Mouse (Mus musculus) lung, postnatal 36 days (tissue): ENCODE measurements around the gene Pitpnm1.

Experiments
- DNase-seq: peaks from one replicate; pipeline ENCODE4 v3.0.0; 2022; ENCODE audit warnings: mixed read lengths

Gene Pitpnm1

GRCm38 (mm10) chr19:4096642-4097440 is 3.0 kb upstream of the Pitpnm1 start, which contains the start of gene Cdk2ap2:
TSS of gene Cdk2ap2 (plus strand) at chr19:4097182.
- DNase-seq: peak; percentile 100

DNA sequence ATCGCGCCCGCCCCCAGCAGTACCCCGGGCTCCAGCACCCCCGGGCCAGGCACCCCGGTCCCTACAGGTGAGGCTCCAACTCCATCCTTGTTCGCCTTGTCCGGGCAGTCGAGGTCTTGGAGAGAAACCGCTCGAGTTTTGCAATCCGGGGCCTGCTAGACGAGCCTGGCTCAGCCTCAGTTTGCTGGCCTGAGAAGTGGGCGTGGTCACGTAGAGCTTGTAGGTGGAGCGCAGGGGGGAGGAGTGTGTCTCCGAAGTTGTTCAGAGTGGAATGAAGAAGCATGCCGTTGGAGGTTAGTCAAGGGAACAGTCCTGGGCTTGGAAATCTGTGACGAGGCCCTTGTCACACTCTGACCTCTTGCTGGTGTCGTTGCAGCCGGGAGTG is 2.4 kb upstream of the Pitpnm1 start:
- DNase-seq: peak; percentile 95

DNA sequence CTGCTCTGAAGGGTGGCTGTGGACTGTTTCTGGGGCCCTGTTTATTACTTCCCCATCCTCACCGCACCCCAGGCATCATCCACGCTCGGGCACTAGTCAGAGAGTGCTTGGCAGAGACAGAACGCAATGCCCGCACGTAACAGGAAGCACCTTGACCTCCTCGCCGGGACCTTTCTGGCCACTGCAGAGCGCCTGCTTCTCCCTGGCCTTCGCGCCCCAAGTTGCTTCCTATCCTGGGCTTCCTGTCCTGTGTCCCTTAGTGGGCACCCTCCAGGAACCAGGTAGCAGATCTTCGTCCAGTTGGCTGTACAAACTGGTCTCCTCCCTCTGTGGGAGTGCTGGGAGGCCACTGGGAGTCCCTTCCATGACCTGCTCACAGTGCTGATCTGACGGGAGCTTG is 1.4 kb upstream of the Pitpnm1 start:
- DNase-seq: no peak

- peak; percentile 98 for DNase-seq
Measured at GRCm38 (mm10) chr19:4099056-4099455, 742 bp upstream of the Pitpnm1 start.

DNA sequence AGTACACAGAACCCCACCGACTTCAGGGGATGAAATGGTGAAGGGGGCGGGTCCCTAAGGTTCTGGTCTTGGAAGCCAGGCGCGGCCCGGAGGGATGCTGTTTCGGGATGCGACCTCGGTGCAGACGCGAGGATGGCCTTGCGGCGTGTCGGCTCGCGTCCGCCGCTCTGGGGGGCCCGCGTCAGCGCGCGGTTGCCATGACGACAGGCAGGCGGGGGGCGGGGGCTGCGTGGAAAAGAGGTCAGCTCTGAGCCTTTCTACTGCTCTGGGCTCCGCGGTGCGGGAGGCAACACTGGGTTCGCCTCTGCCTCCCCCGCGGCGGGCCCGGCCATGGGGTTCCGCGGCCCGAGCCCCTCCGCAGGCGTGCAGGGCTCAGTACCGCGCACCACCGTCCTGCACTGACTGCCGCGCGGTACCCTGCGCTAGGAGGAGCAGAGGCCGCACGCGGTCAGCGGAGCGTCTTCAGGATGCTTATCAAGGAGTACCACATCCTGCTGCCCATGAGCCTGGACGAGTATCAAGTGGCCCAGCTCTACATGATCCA is 992 bp downstream of the Pitpnm1 start:
- DNase-seq: no peak

DNA sequence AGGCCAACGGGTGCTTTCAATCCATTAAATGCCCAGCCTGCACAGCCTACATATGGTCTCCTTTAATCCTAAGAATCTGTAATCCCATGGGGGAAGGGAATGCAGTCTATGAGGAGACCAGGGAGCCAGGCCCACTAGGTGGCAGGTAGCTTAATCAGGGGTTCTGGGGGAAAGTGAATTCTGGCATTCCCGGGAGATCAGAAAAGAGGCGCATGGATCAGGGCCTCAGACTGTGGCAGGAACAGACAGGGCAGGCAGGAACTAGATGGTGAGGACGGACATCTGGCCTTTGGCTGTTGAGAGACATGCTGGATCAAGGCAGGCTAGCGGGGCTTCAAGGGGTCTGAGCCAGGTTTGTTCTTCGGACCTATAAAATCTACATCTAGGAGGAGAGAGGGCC is 1.7 kb downstream of the Pitpnm1 start:
- DNase-seq: no peak

- DNase-seq: no peak
Measured at GRCm38 (mm10) chr19:4102049-4102448, 2.3 kb downstream of the Pitpnm1 start.

- DNase-seq: no peak
Measured at GRCm38 (mm10) chr19:4102626-4103025, 2.8 kb downstream of the Pitpnm1 start.

GRCm38 (mm10) chr19:4103294-4103693 is 3.5 kb downstream of the Pitpnm1 start:
- DNase-seq: no peak

DNA sequence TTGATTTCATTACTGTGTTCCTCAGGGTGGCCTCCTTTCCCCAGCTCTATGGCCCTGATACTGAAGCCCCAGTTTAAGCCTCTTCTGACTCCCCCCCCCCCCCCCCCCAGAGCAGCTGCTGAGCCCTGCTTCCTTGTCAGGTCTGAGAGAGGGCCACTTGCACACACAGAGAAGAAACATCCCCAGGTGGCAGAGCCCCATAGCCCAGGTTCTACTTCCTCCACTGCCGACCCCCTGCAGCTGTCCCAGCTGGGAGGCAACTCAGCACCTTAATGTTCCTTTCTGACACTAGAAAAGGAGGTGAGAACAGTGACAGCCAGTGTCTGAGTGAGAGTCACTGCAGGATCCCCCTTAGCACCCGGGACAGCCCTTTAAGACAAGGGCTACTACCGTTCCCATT is 4.0 kb downstream of the Pitpnm1 start:
- DNase-seq: no peak

DNA sequence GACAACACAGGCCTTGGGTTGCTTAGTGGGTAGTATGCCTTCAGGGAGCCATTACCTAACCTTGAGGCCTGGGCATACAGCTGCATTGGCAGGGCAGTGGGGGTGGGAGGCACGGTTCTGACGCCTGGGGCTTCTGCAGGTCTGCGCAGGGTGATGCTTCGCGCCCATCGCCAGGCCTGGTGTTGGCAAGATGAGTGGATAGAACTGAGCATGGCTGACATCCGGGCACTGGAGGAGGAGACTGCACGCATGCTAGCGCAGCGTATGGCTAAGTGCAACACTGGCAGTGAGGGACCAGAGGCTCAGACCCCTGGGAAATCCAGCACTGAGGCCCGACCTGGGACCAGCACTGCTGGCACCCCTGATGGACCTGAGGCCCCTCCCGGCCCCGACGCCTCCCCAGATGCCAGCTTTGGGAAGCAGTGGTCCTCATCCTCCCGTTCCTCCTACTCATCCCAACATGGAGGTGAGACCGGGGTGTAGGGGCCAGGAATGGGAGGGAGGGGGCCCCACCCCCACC is 4.9 kb downstream of the Pitpnm1 start:
- DNase-seq: no peak

DNA sequence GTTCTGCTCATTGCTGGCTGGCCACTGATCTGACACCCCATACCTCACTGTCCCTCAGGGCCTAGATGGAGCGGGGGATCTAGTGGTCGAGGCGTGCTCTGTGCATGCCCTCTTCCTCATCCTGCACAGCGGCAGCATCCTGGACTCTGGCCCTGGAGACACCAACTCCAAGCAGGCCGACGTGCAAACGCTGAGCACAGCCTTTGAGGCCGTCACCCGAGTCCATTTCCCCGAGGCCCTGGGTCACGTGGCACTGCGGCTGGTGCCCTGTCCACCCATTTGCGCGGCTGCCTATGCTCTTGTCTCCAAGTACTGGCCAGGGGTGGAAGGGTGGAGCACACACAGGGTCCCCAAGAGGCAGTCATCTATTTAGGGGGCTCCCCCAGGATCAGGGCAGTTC is 6.9 kb downstream of the Pitpnm1 start:
- no peak for DNase-seq

DNA sequence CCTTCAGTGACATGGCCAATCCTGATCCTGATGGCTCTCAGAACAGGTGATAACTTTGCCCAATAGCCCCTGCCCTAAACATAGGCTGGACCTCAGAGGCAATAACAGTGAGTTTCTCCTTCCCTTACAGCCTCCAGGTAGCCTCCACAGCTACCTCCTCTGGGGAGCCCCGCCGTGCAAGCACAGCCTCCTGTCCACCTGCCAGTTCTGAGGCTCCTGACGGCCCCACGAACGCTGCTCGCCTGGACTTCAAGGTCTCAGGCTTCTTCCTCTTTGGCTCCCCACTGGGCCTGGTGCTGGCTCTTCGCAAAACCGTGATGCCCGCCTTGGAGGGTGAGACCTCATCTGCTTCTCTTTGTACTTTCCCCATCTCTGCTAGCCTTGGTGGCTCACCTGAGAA is 8.7 kb downstream of the Pitpnm1 start:
- DNase-seq: no peak

- DNase-seq: peak; percentile 52
Measured at GRCm38 (mm10) chr19:4112063-4112960, 12.5 kb downstream of the Pitpnm1 start.

DNA sequence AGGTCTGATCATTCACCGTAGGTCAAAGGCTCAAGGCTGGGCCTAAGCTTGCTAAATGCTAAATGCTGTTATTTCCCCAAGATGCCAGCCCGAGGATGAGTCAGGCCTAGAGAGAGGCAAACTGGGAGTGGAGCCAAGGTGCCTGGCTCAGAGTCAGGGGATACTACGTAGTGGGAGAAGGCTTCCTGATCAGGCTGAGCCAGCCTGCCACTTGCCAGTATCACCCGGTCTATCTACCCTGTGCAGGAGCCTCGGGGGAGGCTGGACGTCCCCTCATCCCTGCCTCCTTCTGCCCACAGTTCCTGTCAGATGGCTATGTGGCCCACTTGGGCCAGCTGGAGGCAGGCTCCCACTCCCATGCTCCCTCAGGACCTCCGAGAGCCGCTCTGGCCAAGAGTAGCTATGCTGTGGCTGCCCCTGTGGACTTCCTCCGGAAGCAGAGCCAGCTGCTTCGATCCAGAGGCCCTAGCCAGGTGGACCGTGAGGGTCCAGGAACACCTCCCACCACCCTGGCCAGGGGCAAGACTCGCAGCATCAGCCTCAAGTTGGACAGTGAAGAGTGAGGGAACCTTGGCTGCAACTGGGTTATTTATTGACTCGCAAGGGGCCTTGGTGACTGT is 13.5 kb downstream of the Pitpnm1 start:
- peak; percentile 84 for DNase-seq

GRCm38 (mm10) chr19:4113806-4114230 is 14.0 kb downstream of the Pitpnm1 start:
- DNase-seq: peak; percentile 60

DNA sequence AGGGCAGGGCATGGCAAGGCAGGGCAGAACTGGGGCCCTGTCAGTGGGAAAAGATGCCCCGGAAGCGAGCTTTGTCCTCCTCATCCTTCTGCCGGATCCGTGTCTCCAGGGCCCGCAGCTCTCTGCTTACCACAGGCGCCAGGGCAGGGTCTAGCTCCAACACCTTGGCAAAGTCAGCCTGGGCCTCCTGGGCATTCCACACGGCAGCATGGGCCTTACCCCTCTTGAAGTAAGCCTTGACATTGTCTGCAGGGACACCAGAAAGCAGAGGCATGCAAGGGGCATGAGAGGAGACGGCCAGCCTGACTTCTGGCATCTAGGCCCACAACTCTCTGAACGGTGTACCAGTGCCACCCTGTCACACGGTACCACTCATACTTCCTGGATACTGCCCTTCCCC is 14.8 kb downstream of the Pitpnm1 start:
- no peak for DNase-seq

- DNase-seq: no peak
Measured at GRCm38 (mm10) chr19:4115144-4115543, 15.3 kb downstream of the Pitpnm1 start.

DNA sequence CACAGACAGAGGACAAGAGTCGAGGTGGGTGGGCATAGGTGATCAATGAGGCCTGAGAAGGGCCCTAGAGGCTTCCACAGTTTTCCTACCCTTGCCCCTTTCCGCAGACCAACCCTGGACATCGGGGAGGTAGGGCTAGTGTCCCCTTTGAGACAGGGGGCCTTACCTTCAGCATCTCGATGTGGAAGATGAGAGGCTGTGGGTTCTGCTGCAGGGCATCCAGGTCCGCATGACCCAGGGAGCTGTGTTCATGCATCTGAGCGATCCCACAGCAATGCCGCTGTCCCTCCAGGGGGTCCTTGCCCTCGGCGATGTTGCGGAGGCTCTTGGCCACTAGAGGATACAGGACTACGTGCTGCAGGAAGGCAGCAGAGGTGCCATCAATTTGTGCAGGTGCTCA is 16.0 kb downstream of the Pitpnm1 start:
- no peak for DNase-seq

- no peak for DNase-seq
Measured at GRCm38 (mm10) chr19:4117006-4117405, 17.2 kb downstream of the Pitpnm1 start.

DNA sequence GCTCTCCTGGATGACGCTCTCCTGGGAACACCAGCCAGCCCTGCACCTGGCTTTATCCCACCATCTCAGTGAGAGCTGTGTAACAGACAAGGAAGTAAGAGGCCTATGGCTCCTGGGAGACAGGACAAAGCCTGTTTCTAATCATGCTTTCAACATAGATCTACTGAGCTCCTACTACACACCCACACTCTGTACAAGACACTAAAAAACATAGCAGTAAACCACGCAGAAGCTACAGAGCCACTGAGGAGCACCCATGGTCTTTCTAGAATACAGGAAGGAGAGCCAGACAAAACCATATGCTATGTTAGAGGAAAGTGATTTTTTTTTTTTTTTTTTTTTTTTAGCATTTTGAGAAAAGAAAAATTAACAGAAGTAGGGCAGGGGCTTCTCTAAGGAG is 18.6 kb downstream of the Pitpnm1 start:
- DNase-seq: no peak

DNA sequence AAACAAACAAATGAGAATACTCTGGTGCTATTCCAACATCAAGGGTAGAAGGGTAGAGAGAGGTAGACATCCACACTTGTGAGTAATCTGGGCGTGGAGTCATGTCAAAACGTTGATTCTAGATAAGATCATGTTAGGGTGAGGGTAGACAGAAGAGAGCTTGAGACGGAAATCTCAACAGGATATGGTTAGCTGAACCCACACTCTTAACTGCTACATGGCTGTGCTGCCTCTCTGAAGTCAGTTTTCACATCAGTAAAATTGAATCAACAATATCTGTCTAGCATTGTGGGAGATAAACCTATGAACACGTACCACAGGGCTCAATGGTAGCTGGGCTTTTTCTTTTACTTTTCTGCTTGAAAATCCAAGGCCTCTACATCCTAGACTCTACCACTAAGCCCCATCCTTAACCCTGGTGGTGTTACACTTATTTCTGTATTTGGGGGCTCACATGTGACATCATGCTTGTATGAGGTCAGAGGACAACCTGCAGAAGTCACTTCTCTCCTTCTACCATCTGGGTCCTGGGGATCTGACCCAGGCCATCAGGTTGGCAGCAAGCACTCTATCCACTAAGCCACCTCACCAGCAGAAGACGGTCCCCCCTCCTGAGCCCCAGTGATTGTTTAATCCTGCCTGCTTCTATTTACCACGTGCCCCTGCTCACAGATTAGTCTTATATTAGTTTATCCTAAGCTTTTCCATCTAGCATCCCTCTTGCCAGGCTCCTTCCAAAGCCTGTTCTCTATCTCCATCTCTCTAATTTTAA is 20.1 kb downstream of the Pitpnm1 start:
- DNase-seq: no peak
